Mouse (Mus musculus): ENCODE measurements around the gene Atp8a2.

The Atp8a2 gene

GRCm38 (mm10) chr14:59919865-59920264, 277.1 kb downstream of the Atp8a2 start:
- DNase-seq (ENCODE audit: low spot score in 2 of 2): no peak

- no peak for DNase-seq (ENCODE audit: low spot score in 2 of 2)
Measured at GRCm38 (mm10) chr14:59903484-59904130, 293.4 kb downstream of the Atp8a2 start.

- peak in 1 of 2 experiments; percentile 22 for DNase-seq (ENCODE audit: low spot score in 2 of 2)
Measured at GRCm38 (mm10) chr14:59893971-59894370, 303.0 kb downstream of the Atp8a2 start.

- DNase-seq (ENCODE audit: low spot score in 2 of 2): no peak
Measured at GRCm38 (mm10) chr14:59892084-59892483, 304.9 kb downstream of the Atp8a2 start.

- DNase-seq (ENCODE audit: low spot score in 2 of 2): no peak
Measured at GRCm38 (mm10) chr14:59891491-59891890, 305.5 kb downstream of the Atp8a2 start.

- DNase-seq (ENCODE audit: low spot score in 2 of 2): no peak
Measured at GRCm38 (mm10) chr14:59890818-59891217, 306.2 kb downstream of the Atp8a2 start.

GRCm38 (mm10) chr14:59890107-59890506, 306.9 kb downstream of the Atp8a2 start:
- no peak for DNase-seq (ENCODE audit: low spot score in 2 of 2)

- no peak for DNase-seq (ENCODE audit: low spot score in 2 of 2)
Measured at GRCm38 (mm10) chr14:59888446-59888845, 308.5 kb downstream of the Atp8a2 start.

- no peak for DNase-seq (ENCODE audit: low spot score in 2 of 2)
Measured at GRCm38 (mm10) chr14:59888046-59888445, 308.9 kb downstream of the Atp8a2 start.

- DNase-seq (ENCODE audit: low spot score in 2 of 2): peak; percentile 19 to 34
Measured at GRCm38 (mm10) chr14:59887061-59887861, 309.7 kb downstream of the Atp8a2 start.

GRCm38 (mm10) chr14:59883517-59884069, 313.4 kb downstream of the Atp8a2 start:
- DNase-seq (ENCODE audit: low spot score in 2 of 2): no peak

- no peak for DNase-seq (ENCODE audit: low spot score in 2 of 2)
Measured at GRCm38 (mm10) chr14:59880829-59881228, 316.1 kb downstream of the Atp8a2 start.

- no peak for DNase-seq (ENCODE audit: low spot score in 2 of 2)
Measured at GRCm38 (mm10) chr14:59878248-59878647, 318.7 kb downstream of the Atp8a2 start.

GRCm38 (mm10) chr14:59876525-59876924, 320.5 kb downstream of the Atp8a2 start:
- no peak for DNase-seq (ENCODE audit: low spot score in 2 of 2)

GRCm38 (mm10) chr14:59868369-59868768, 328.6 kb downstream of the Atp8a2 start:
- DNase-seq (ENCODE audit: low spot score in 2 of 2): no peak

GRCm38 (mm10) chr14:59867749-59868148, 329.2 kb downstream of the Atp8a2 start:
- no peak for DNase-seq (ENCODE audit: low spot score in 2 of 2)

- no peak for DNase-seq (ENCODE audit: low spot score in 2 of 2)
Measured at GRCm38 (mm10) chr14:59866001-59866400, 331.0 kb downstream of the Atp8a2 start.

GRCm38 (mm10) chr14:59862351-59862750, 334.6 kb downstream of the Atp8a2 start:
- DNase-seq (ENCODE audit: low spot score in 2 of 2): no peak

GRCm38 (mm10) chr14:59859830-59860229, 337.1 kb downstream of the Atp8a2 start:
- no peak for DNase-seq (ENCODE audit: low spot score in 2 of 2)

- no peak for DNase-seq (ENCODE audit: low spot score in 2 of 2)
Measured at GRCm38 (mm10) chr14:59858501-59859225, 338.3 kb downstream of the Atp8a2 start.

GRCm38 (mm10) chr14:59853139-59853538, 343.8 kb downstream of the Atp8a2 start:
- DNase-seq (ENCODE audit: low spot score in 2 of 2): no peak
